Mouse (Mus musculus): Measurements from ENCODE around the gene Ccdc7a. TPM values are rescaled to one million over a fixed set of nuclear protein-coding genes. Genes with fewer than 3 reads are reported as not detected.
"Not testable (repeated sequence)": the region's sequence is repeated elsewhere in the genome, so short reads cannot be mapped to it uniquely, and the experiment has no call there.

The Ccdc7a gene
- 0.02 TPM in 1 of 2 replicates, not detected in the other for polyA plus RNA-seq (2012; ENCODE audit: insufficient read depth, low replicate concordance)

DNA sequence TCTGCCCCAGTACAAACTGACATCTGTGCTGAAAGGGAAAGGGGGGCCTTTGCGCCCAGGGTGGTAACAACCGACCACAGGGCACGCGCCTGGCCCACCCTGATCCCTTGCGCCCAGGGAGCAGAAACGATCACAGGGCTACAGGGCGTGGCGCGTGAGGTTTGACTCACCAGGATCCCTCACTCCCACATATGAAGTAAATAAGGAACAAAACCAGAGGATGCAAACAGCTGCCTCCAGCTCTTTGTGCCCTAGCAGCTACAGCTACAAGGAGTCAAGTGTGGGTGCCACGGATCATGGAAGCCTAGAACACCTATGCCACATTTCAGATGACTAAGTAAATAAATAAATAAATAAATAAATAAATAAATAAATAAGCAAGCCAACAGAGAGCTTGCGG lies at the start of gene Ccdc7a:
TSS of gene Ccdc7a (minus strand) at position 101 of the 400 bp plus-strand sequence.
- H3K4me3 ChIP-seq (replicated peaks); H3K9me3 ChIP-seq; H3K36me3 ChIP-seq (replicated peaks; ENCODE audit: low read length); H3K27me3 ChIP-seq (replicated peaks); H3K4me1 ChIP-seq: not testable (repeated sequence)

DNA sequence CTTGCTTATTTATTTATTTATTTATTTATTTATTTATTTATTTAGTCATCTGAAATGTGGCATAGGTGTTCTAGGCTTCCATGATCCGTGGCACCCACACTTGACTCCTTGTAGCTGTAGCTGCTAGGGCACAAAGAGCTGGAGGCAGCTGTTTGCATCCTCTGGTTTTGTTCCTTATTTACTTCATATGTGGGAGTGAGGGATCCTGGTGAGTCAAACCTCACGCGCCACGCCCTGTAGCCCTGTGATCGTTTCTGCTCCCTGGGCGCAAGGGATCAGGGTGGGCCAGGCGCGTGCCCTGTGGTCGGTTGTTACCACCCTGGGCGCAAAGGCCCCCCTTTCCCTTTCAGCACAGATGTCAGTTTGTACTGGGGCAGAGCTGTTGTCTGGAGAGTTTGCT lies 1.5 kb upstream of the Ccdc7a start, which contains the start of gene Ccdc7b:
TSS of gene Ccdc7b (plus strand) at position 301 of the 400 bp plus-strand sequence.
- H3K4me1 ChIP-seq; H3K36me3 ChIP-seq (replicated peaks; ENCODE audit: low read length); H3K4me3 ChIP-seq (replicated peaks); H3K9me3 ChIP-seq; H3K27me3 ChIP-seq (replicated peaks): not testable (repeated sequence)

DNA sequence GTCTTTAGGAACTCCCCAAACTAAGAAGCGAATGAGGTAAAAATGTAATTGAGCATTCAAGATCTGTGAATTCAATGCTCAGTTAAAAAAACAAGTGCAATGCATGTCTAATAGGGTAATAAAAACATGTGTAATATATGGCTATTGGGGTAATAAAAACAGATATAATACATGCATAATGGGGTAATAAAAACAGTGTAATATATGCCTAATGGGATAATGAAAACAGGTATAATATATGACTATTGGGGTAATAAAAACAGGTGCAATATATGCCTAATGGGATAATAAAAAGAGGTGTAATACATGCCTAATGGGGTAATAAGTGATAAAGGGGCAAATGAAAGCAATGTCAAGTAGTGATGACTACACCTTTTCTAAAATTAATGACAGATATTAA lies 73.9 kb downstream of the Ccdc7a start:
- H3K9me3 ChIP-seq: no peaks in the 10 kb centered on the region
- TF ChIP-seq FLI1 (IDR thresholded peaks at IDR 0.05; ENCODE audit: low read length): no peak
- TF ChIP-seq GATA1 (IDR thresholded peaks at IDR 0.05; ENCODE audit: borderline replicate concordance, low read length): no peak
- no peaks in the 10 kb centered on the region for H3K36me3 ChIP-seq (replicated peaks; ENCODE audit: low read length)
- H3K27me3 ChIP-seq (replicated peaks): no peaks in the 10 kb centered on the region
- H3K4me1 ChIP-seq: no peaks in the 10 kb centered on the region
- H3K4me3 ChIP-seq (replicated peaks): no peak overlapping the region

DNA sequence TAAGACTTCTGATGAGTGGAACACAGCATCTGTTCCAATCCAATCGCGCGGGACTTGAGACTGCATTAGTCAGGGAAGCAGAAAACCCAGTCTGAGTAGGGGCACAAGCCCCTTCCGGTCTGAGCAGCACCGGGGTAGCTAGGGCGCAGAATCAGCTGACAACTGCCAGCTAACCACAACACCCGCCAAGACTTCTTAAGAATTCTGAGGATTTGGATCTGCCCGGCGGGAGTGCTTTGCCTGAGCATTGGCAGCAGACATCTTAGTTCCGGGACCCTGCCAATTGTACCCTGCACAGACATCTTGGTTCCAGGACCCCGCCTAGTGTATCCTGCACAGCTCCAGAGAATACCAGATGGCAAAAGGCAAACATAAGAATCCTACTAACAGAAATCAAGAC lies 116.4 kb downstream of the Ccdc7a start:
- H3K4me1 ChIP-seq; H3K4me3 ChIP-seq (replicated peaks); H3K36me3 ChIP-seq (replicated peaks; ENCODE audit: low read length); H3K27me3 ChIP-seq (replicated peaks); H3K9me3 ChIP-seq: not testable (repeated sequence)

DNA sequence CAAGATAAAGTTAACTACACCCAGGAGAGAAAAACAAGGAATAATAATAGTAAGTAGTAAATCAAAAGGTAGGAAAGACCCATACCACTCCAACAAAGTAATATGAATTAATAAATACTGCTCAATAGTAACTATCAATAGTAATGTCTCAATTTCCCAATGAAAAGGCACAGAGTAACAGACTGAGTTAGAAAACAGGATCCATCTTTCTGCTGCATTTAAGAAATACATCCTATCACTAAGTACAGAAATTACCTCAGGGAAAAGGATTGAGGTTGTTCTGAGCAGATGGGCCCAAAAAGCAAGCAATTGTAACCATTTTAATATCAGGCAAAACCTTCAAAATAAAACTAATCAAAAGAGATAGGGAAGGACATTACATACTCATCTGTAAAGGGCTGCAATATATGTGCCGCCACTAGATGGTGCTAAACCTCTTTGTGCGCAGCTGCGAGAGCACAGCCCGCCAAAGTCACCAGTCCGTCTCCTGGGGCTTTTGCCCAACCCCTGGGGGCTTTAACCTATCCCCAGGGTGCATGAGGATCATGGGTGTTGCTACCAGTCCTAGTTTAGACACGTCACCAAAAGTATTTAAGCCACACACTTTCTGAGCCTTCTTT lies 124.2 kb downstream of the Ccdc7a start:
- H3K4me3 ChIP-seq (replicated peaks); H3K9me3 ChIP-seq; H3K4me1 ChIP-seq; H3K36me3 ChIP-seq (replicated peaks; ENCODE audit: low read length); H3K27me3 ChIP-seq (replicated peaks): not testable (repeated sequence)

DNA sequence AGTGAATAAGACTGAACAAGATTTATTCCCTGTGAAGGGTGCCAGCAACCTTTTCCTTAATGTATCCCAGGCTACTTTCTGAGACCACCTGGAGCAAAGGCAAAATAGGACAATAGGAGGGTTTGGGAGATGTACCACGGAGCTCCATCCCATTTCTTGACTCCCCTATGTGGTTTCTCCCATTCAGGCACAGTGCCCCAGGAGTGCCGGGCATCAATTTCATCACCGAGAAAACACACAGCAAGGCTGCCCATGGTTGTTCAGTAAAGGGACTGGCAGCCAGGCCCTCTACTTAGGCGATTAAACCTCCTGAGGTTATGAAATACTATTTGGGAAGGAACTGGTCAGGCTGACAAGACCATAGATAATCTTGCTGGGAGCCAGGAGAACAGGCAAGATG lies 131.9 kb downstream of the Ccdc7a start:
- no peak overlapping the region for H3K4me3 ChIP-seq (replicated peaks)
- no peaks in the 10 kb centered on the region for H3K27me3 ChIP-seq (replicated peaks)
- TF ChIP-seq GATA1 (IDR thresholded peaks at IDR 0.05; ENCODE audit: borderline replicate concordance, low read length) (no peak), FLI1 (IDR thresholded peaks at IDR 0.05; ENCODE audit: low read length) (no peak)
- H3K9me3 ChIP-seq: no peaks in the 10 kb centered on the region
- no peaks in the 10 kb centered on the region for H3K4me1 ChIP-seq
- H3K36me3 ChIP-seq (replicated peaks; ENCODE audit: low read length): no peaks in the 10 kb centered on the region

DNA sequence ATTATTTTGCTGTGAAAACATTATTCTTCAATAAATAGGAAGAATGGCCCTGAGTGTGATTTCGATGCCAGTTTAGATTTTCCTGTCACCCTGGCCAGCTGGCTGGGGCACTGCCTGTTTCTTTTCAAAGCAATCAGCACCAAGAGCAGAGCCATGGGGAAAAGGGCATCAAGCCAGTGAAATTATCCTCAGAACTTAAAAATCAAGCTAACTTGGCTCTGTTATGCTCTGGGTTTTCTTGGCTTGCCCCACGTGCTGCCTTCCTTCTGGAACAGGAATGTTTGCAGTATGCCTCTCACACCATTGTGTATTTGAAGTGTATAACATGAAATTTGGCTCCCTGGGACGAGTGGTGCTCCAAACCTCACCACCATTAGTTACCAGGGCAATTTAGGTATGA lies 182.6 kb downstream of the Ccdc7a start:
- TF ChIP-seq GATA1 (IDR thresholded peaks at IDR 0.05; ENCODE audit: borderline replicate concordance, low read length) (no peak), FLI1 (IDR thresholded peaks at IDR 0.05; ENCODE audit: low read length) (no peak)
- no peak overlapping the region for H3K4me3 ChIP-seq (replicated peaks)
- H3K4me1 ChIP-seq: no peaks in the 10 kb centered on the region

DNA sequence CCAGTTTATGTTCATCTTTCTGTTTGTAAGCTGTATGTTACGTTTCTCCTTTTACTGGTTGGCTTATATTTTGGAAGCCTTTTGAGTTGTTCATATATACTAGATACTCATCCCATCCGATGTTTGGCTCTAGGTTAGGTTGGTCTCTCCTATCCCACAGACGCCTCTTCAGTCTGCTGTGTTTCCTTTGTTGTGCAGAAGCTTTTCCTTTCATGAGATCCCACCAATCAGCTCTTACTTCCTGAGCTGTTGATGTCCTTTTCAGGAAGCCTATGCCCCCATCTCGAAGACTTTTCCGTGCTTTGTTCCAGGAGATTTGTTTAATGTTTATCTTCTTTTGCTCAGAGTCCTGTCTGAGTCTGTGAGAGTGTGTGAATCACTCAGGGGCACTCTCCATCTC lies 221.6 kb downstream of the Ccdc7a start:
- Histone ChIP-seq H3K4me1 (no peaks in the 10 kb centered on the region), H3K36me3 (replicated peaks; ENCODE audit: low read length) (no peaks in the 10 kb centered on the region), H3K27me3 (replicated peaks) (no peaks in the 10 kb centered on the region), H3K9me3 (no peaks in the 10 kb centered on the region), H3K4me3 (replicated peaks) (no peak overlapping the region)
- TF ChIP-seq GATA1 (IDR thresholded peaks at IDR 0.05; ENCODE audit: borderline replicate concordance, low read length) (no peak), FLI1 (IDR thresholded peaks at IDR 0.05; ENCODE audit: low read length) (no peak)

More for the DNA sequence above, 182.6 kb downstream of the Ccdc7a start:
- Histone ChIP-seq H3K27me3 (replicated peaks) (no peaks in the 10 kb centered on the region), H3K36me3 (replicated peaks; ENCODE audit: low read length) (no peaks in the 10 kb centered on the region), H3K9me3 (no peaks in the 10 kb centered on the region)

DNA sequence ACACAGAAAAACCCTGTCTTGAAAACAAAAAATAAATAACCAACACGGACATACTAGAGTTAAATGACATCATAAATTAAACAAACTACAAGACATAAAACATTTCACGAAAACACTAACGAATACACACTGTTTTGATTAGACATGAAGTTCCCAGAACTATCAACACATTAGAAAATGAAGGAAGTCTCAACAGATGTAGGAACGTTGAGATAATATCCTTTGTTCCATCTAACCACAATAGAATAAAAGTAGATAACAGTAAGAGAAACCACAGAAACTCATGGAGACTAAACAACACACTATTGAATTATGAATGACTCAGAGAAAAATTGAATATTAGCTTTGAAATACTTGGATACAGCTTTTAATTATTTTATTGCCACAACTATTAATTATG lies 252.8 kb downstream of the Ccdc7a start:
- Histone ChIP-seq H3K27me3 (replicated peaks) (no peaks in the 10 kb centered on the region), H3K4me3 (replicated peaks) (no peak overlapping the region), H3K36me3 (replicated peaks; ENCODE audit: low read length) (no peaks in the 10 kb centered on the region), H3K9me3 (no peaks in the 10 kb centered on the region), H3K4me1 (no peaks in the 10 kb centered on the region)
- no peak for TF ChIP-seq FLI1 (IDR thresholded peaks at IDR 0.05; ENCODE audit: low read length)

DNA sequence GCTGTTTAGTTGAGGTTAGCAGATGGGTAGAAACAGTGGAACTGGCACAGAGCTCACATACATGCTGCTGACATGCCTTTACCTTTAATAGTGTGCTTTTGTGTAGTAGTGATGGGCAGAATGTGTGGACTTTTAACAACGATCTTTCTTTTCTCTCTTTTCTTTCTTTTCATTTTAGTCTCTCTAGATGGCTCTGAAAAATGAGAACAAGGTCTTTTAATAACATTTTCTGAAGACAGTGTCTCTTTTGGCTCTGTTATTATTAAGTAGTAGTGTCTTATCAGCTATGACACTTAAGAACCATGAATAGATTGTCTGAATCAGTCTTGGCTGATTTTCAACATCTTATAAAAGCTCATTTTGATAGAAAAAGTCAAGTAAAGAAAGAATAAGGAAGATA lies 266.7 kb downstream of the Ccdc7a start, which contains the start of gene Gm3952:
TSS of gene Gm3952 (minus strand) at position 101 of the 400 bp plus-strand sequence.
- Histone ChIP-seq H3K27me3 (replicated peaks) (no peaks in the 10 kb centered on the region), H3K36me3 (replicated peaks; ENCODE audit: low read length) (no peaks in the 10 kb centered on the region), H3K9me3 (no peaks in the 10 kb centered on the region), H3K4me3 (replicated peaks) (no peak within 1 kb of the TSS), H3K4me1 (no peaks in the 10 kb centered on the region)
- no peak for TF ChIP-seq GATA1 (IDR thresholded peaks at IDR 0.05; ENCODE audit: borderline replicate concordance, low read length)
- TF ChIP-seq FLI1 (IDR thresholded peaks at IDR 0.05; ENCODE audit: low read length): no peak

DNA sequence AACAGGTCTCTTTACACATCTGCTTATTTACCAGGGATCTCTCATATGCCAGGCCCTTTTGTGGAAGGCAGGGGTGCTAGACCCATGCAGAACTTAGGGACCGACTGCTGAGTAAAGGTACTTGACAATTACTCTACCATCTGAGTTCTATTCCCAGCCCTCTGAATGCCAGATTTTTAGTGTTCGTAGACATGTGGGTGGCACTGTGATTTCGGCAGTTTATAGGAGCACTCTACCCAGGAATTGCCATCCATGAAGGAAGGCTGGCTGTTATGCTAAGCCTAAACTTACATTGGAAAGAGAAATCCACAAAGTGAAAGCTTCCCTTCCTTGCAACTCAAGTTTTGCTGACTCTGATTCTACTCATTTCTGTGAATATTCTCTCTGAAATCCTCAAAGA lies 329.6 kb downstream of the Ccdc7a start:
- Histone ChIP-seq H3K36me3 (replicated peaks; ENCODE audit: low read length) (peaks cover 80% of the 10 kb centered on the region), H3K4me3 (replicated peaks) (no peak overlapping the region), H3K4me1 (no peaks in the 10 kb centered on the region), H3K27me3 (replicated peaks) (no peaks in the 10 kb centered on the region), H3K9me3 (no peaks in the 10 kb centered on the region)
- TF ChIP-seq GATA1 (IDR thresholded peaks at IDR 0.05; ENCODE audit: borderline replicate concordance, low read length) (no peak), FLI1 (IDR thresholded peaks at IDR 0.05; ENCODE audit: low read length) (no peak)

Data from megakaryocyte, embryonic 14.5 days (primary cell).